Mouse (Mus musculus) CH12.LX (cell line): ENCODE measurements at regions not wholly inside any gene's neighbourhood (a gene's known extent, or its start where the extent isn't known, plus 50 kb on each side); places are given as distances from the start of the nearest gene placed in this dataset.

ENCODE experiments used
- DNase-seq: peaks from one replicate; pipeline ENCODE4 v3.0.0-alpha.2; 2013; ENCODE audit errors: extremely low read depth
- H3K27ac ChIP-seq: 2 replicates; pipeline ENCODE4 v1.5.1; 2012; ENCODE audit warnings: low read depth, mild to moderate bottlenecking, control low read depth, moderate library complexity; ENCODE audit not compliant: insufficient read depth
- H3K27me3 ChIP-seq: replicated peaks from 2 replicates; pipeline ENCODE3; 2012; ENCODE audit warnings: inconsistent platforms
- H3K36me3 ChIP-seq, 2 experiments: replicated peaks in 1 of 2; 2 replicates each; pipeline versions ENCODE3 to v1.6.1; 2012; ENCODE audit warnings: inconsistent platforms in 1 of 2, low read length in 1 of 2, mild to moderate bottlenecking in 1 of 2, mixed read lengths in 1 of 2, moderate library complexity in 1 of 2; ENCODE audit not compliant: control insufficient read depth in 1 of 2, insufficient read depth in 1 of 2
- H3K4me1 ChIP-seq, 2 experiments: 2 replicates each; pipeline ENCODE4 v1.6.1; 2012; ENCODE audit warnings: inconsistent platforms in 1 of 2, moderate library complexity in 1 of 2; ENCODE audit not compliant: insufficient read depth in 2 of 2, control insufficient read depth in 1 of 2
- H3K4me2 ChIP-seq: 2 replicates; pipeline ENCODE4 v1.6.1; 2012; ENCODE audit warnings: low read depth, mild to moderate bottlenecking, control low read depth; ENCODE audit not compliant: poor library complexity, insufficient read depth, severe bottlenecking
- H3K4me3 ChIP-seq, 3 experiments: fragments of 150-350 bp in 1 of 3; sonication (generic) in 1 of 3; replicated peaks in 1 of 3; 2 replicates each; pipeline versions ENCODE3 to v1.5.1; 2011 to 2012; ENCODE audit warnings: low read depth in 2 of 3, low read length in 2 of 3, mild to moderate bottlenecking in 2 of 3, moderate library complexity in 2 of 3, control low read depth in 1 of 3, improper control_type of control experiment in 1 of 3, inconsistent platforms in 1 of 3, mixed read lengths in 1 of 3; ENCODE audit not compliant: poor library complexity in 1 of 3
- H3K79me2 ChIP-seq: replicated peaks from 2 replicates; pipeline ENCODE4 v1.6.1; 2012; ENCODE audit warnings: mild to moderate bottlenecking, moderate library complexity; ENCODE audit not compliant: control insufficient read depth, poor library complexity, insufficient read depth, severe bottlenecking; ENCODE audit errors: extremely low read depth
- H3K9ac ChIP-seq: 2 replicates; pipeline ENCODE4 v1.6.1; 2012; ENCODE audit warnings: low read depth, mild to moderate bottlenecking, control low read depth, moderate library complexity; ENCODE audit not compliant: insufficient read depth
- H3K9me3 ChIP-seq: replicated peaks from 2 replicates; pipeline ENCODE3; 2012; ENCODE audit warnings: low read length, inconsistent platforms, mixed read lengths
- CHD1 ChIP-seq: IDR thresholded peaks from 2 replicates; pipeline ENCODE4 v1.6.1; 2012; ENCODE audit warnings: low read depth, low read length, improper control_type of control experiment, inconsistent platforms
- CTCF ChIP-seq, 2 experiments: IDR thresholded peaks in 1 of 2; conservative IDR thresholded peaks in 1 of 2; 2 replicates each; pipeline ENCODE4 v1.5.1; 2011 to 2012; ENCODE audit warnings: low read depth in 2 of 2, low read length in 2 of 2, improper control_type of control experiment in 1 of 2, inconsistent platforms in 1 of 2, mild to moderate bottlenecking in 1 of 2, moderate library complexity in 1 of 2
- JUN ChIP-seq: IDR thresholded peaks from 2 replicates; pipeline ENCODE4 v1.6.1; 2011; ENCODE audit warnings: low read depth, mild to moderate bottlenecking, low read length, improper control_type of control experiment, moderate library complexity; ENCODE audit not compliant: insufficient read depth
- JUND ChIP-seq: conservative IDR thresholded peaks from 2 replicates; pipeline ENCODE4 v1.6.1; 2011; ENCODE audit warnings: low read depth, low read length, improper control_type of control experiment
- MAX ChIP-seq: IDR thresholded peaks from 2 replicates; pipeline ENCODE4 v1.6.1; 2011; ENCODE audit warnings: low read length, improper control_type of control experiment
- MAZ ChIP-seq: IDR thresholded peaks from 2 replicates; pipeline ENCODE4 v1.6.1; 2012; ENCODE audit warnings: low read depth, mild to moderate bottlenecking, inconsistent platforms, low read length, improper control_type of control experiment, moderate library complexity
- NRF1 ChIP-seq: IDR thresholded peaks from 2 replicates; pipeline ENCODE4 v1.6.1; 2014; ENCODE audit warnings: low read depth, mild to moderate bottlenecking, inconsistent platforms, low read length, improper control_type of control experiment, moderate library complexity
- SIN3A ChIP-seq: IDR thresholded peaks from 2 replicates; pipeline ENCODE4 v1.6.1; 2012; ENCODE audit warnings: low read length, improper control_type of control experiment, inconsistent platforms
- TBP ChIP-seq: conservative IDR thresholded peaks from 2 replicates; pipeline ENCODE4 v1.6.1; 2011; ENCODE audit warnings: low read depth, low read length, improper control_type of control experiment
- ZKSCAN1 ChIP-seq: IDR thresholded peaks from 2 replicates; pipeline ENCODE4 v1.6.1; 2012; ENCODE audit warnings: low read depth, inconsistent platforms, low read length, improper control_type of control experiment, borderline replicate concordance
- ZMIZ1 ChIP-seq: IDR thresholded peaks from 2 replicates; pipeline ENCODE4 v1.6.1; 2012; ENCODE audit warnings: low read depth, mild to moderate bottlenecking, inconsistent platforms, low read length, improper control_type of control experiment
- dilution Hi-C: fragments of 300-500 bp; cut with MboI; formaldehyde crosslinking; loops from 2 replicates; pipeline ENCODE4 v1.14.3; 2020; ENCODE audit warnings: low sequenced_read_pairs; ENCODE audit not compliant: extremely low pct_unique_long_range_greater_than_20kb, extremely low pct_ligation_motif_present
- in situ Hi-C: fragments of 300-500 bp; cut with MboI; formaldehyde crosslinking; loops from 3 replicates; pipeline ENCODE4 v1.14.3; 2019; ENCODE audit warnings: low sequenced_read_pairs, low pct_ligation_motif_present, low pct_unique_long_range_greater_than_20kb, mixed read lengths

GRCm38 (mm10) chr12:14747381-14747780 is 595.5 kb upstream of the Fam84a start:
- Histone ChIP-seq H3K79me2 (no peaks in the 10 kb centered on the region), H3K27me3 (no peaks in the 10 kb centered on the region), H3K4me1 (no peaks in the 10 kb centered on the region), H3K36me3 (no peaks in the 10 kb centered on the region), H3K4me3 (no peak overlapping the region), H3K27ac (no peak overlapping the region), H3K9ac (no peak overlapping the region), H3K9me3 (no peaks in the 10 kb centered on the region), H3K4me2 (no peak overlapping the region)
- DNase-seq = no peak
- in situ Hi-C loops = no loop called here
- dilution Hi-C loops = no loop called here
- TF ChIP-seq NRF1 (no peak), MAZ (no peak), JUND (no peak), SIN3A (no peak), CTCF (conservative IDR thresholded peaks at IDR 0.05 in 1 of 2, IDR thresholded peaks at IDR 0.05 in 1 of 2; ENCODE audit: low read depth in 2 of 2, low read length in 2 of 2) (no peak), ZMIZ1 (no peak), MAX (no peak), JUN (no peak), ZKSCAN1 (no peak), TBP (no peak), CHD1 (no peak)
